Comparison of ENCODE assay signal across 26 mouse cellular contexts in genomic region chr11:43335668-43336265, GRCm38 (mm10).
DNase-seq lines count a peak whose midpoint lies in the region; ATAC-seq and TF ChIP-seq lines count a peak whose summit lies in the region.
"Had no signal": no experiment of that assay in that cellular context is flagged by ENCODE, and none has a peak within 500 bp of the region (broad histone marks: within the 10 kb centered on the region; RNA-seq: fewer than 3 reads in every experiment).

No protein-coding gene starts in this region.

- DNase-seq in forebrain, embryonic 10.5 days (ENCODE audit: extremely low spot score, low spot score): no peak
- DNase-seq in layer of hippocampus, adult 9-11 months: peak; percentile 28
- no peak for DNase-seq in layer of hippocampus, postnatal 14 days (ENCODE audit: low spot score in 2 of 2)
- peak; percentile 70 for DNase-seq in brain, embryonic 14.5 days (ENCODE audit: low read depth)
- no peak for DNase-seq in left cerebral cortex, adult 18-20 months (ENCODE audit: low spot score in 2 of 2)
- DNase-seq: adrenal gland, postnatal 10 days; cerebellum, adult 11 months; cerebellum, adult 9-10 months; cerebellum, postnatal 36 days; heart, adult 2 months; heart, postnatal 4 days; kidney, adult 11 months; kidney, postnatal 14 days; layer of hippocampus, postnatal 36 days; liver; lung, embryonic 14.5 days; lung, postnatal 14 days; thymus, adult 2 months; thymus, postnatal 36 days had no signal

- no peak for TF ChIP-seq POLR2A in brain, embryonic 14.5 days (IDR thresholded peaks at IDR 0.05; ENCODE audit: borderline replicate concordance, extremely low read depth, insufficient read depth, insufficient read length, poor library complexity, severe bottlenecking)

- H3K4me3 ChIP-seq in forebrain, embryonic 13.5 days: no peak overlapping the region
- H3K4me3 ChIP-seq in forebrain, embryonic 10.5 days: no peak overlapping the region
- H3K4me3 ChIP-seq in midbrain, embryonic 13.5 days (replicated peaks): no peak overlapping the region
- H3K4me3 ChIP-seq: heart, adult 2 months; heart, embryonic 12.5 days; myocyte; neural tube, embryonic 12.5 days had no signal

- WGBS in forebrain, embryonic 13.5 days: 72% methylated on average over 7 of the region's 7 CpGs
- WGBS in forebrain, embryonic 10.5 days: 77% methylated on average over 7 of the region's 7 CpGs
- WGBS in midbrain, embryonic 13.5 days: 69% methylated on average over 7 of the region's 7 CpGs

- TF ChIP-seq CTCF in brain, embryonic 14.5 days (IDR thresholded peaks at IDR 0.05; ENCODE audit: borderline replicate concordance, extremely low read depth, insufficient read depth, insufficient read length): no peak

- H3K36me3 ChIP-seq in forebrain, embryonic 13.5 days (ENCODE audit: poor library complexity, severe bottlenecking): no peaks in the 10 kb centered on the region
- H3K36me3 ChIP-seq in forebrain, embryonic 10.5 days (replicated peaks): no peaks in the 10 kb centered on the region
- H3K36me3 ChIP-seq in midbrain, embryonic 13.5 days: no peaks in the 10 kb centered on the region
- H3K36me3 ChIP-seq: heart, embryonic 12.5 days; neural tube, embryonic 12.5 days had no signal

- H3K9ac ChIP-seq in forebrain, embryonic 13.5 days: no peak overlapping the region
- no peak overlapping the region for H3K9ac ChIP-seq in midbrain, embryonic 13.5 days (replicated peaks)
- H3K9ac ChIP-seq: heart, embryonic 12.5 days; liver, embryonic 14.5 days; lung, embryonic 14.5 days; neural tube, embryonic 12.5 days had no signal

- H3K27me3 ChIP-seq in forebrain, embryonic 13.5 days: no peaks in the 10 kb centered on the region
- H3K27me3 ChIP-seq in forebrain, embryonic 10.5 days (ENCODE audit: poor library complexity, severe bottlenecking): no peaks in the 10 kb centered on the region
- no peaks in the 10 kb centered on the region for H3K27me3 ChIP-seq in midbrain, embryonic 13.5 days
- H3K27me3 ChIP-seq: heart, embryonic 12.5 days; neural tube, embryonic 12.5 days had no signal

- H3K27ac ChIP-seq in forebrain, embryonic 13.5 days: no peak overlapping the region
- no peak overlapping the region for H3K27ac ChIP-seq in forebrain, embryonic 10.5 days
- H3K27ac ChIP-seq in midbrain, embryonic 13.5 days: no peak overlapping the region
- H3K27ac ChIP-seq: heart, adult 2 months; liver, embryonic 14.5 days; neural tube, embryonic 12.5 days had no signal

- H3K4me2 ChIP-seq in forebrain, embryonic 13.5 days: no peak overlapping the region
- H3K4me2 ChIP-seq in midbrain, embryonic 13.5 days (replicated peaks): no peak overlapping the region
- H3K4me2 ChIP-seq: heart, embryonic 12.5 days; lung, embryonic 14.5 days; neural tube, embryonic 12.5 days had no signal

- H3K9me3 ChIP-seq in forebrain, embryonic 13.5 days (replicated peaks): no peaks in the 10 kb centered on the region
- H3K9me3 ChIP-seq in forebrain, embryonic 10.5 days: no peaks in the 10 kb centered on the region
- no peaks in the 10 kb centered on the region for H3K9me3 ChIP-seq in midbrain, embryonic 13.5 days
- H3K9me3 ChIP-seq: heart, embryonic 12.5 days; neural tube, embryonic 12.5 days had no signal

- no peaks in the 10 kb centered on the region for H3K4me1 ChIP-seq in forebrain, embryonic 13.5 days
- no peaks in the 10 kb centered on the region for H3K4me1 ChIP-seq in forebrain, embryonic 10.5 days
- no peaks in the 10 kb centered on the region for H3K4me1 ChIP-seq in midbrain, embryonic 13.5 days (replicated peaks)
- H3K4me1 ChIP-seq: heart, embryonic 12.5 days; neural tube, embryonic 12.5 days had no signal

- peak; percentile 52 for ATAC-seq in forebrain, embryonic 13.5 days
- ATAC-seq in midbrain, embryonic 13.5 days: peak; percentile 76; the same call in 1 of the 2 replicates
- ATAC-seq: Patski had no signal

Comparison
In these comparisons a context has a peak if more than half of its experiments do, and no peak if none do; other contexts are left out.
1. DNase-seq: peak in layer of hippocampus, adult 9-11 months (single experiment) and brain, embryonic 14.5 days (single experiment); none in forebrain, embryonic 10.5 days (single experiment), layer of hippocampus, postnatal 14 days (0 of 2) and left cerebral cortex, adult 18-20 months (0 of 2).